Mouse (Mus musculus) B cell, adult 2 months (primary cell): ENCODE results near the gene Atl2.

ENCODE experiments used
- DNase-seq, 2 experiments: peaks; one replicate each; pipeline ENCODE4 v3.0.0; 2022

Atl2 gene

GRCm38 (mm10) chr17:79895911-79896423, at the start of gene Atl2:
TSS of gene Atl2 (minus strand) at chr17:79896123.
- DNase-seq: peak; percentile 96 to 97

DNA sequence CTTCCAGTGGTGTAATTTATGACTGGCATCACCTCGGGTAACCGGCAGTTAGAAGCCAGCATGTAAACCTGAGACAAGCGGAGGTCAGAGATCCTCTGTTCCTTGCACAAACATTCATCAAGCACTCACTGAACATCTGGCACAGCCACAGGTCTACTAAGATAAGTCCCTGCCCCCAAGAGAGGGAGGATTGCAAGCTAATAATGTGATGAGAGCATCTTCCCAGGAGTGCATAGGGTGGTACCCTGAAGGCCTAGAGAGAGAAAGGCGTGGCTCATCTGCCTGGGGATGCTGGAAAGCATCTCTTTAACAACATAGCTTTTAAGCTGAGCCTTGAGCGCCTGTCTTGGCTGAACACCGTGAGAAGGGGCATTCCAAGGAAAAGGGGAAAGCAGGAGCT, 48.9 kb upstream of the Atl2 start:
- DNase-seq: no peak

DNA sequence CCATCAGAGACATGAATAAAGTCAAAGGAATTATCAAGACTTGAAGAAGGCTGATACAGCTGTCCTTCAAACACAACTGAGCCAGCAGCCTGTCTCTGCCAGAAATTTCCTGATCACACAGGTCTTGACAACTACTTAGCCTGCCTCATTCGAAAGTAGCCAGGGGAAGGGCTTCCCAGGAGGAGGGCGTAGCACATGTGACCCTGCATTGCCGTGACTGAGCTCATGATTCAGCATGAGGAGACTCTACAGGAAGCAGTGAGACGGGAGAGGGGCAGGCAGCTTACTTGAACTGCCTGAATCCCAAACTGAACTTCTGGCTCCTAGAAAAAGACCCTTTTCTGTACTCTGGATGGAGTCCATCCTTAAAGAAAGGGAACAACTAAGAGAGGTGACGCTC, 46.5 kb upstream of the Atl2 start:
- no peak for DNase-seq

GRCm38 (mm10) chr17:79939133-79939532, 43.2 kb upstream of the Atl2 start:
- DNase-seq: no peak

GRCm38 (mm10) chr17:79937921-79938601, 42.1 kb upstream of the Atl2 start:
- no peak for DNase-seq

DNA sequence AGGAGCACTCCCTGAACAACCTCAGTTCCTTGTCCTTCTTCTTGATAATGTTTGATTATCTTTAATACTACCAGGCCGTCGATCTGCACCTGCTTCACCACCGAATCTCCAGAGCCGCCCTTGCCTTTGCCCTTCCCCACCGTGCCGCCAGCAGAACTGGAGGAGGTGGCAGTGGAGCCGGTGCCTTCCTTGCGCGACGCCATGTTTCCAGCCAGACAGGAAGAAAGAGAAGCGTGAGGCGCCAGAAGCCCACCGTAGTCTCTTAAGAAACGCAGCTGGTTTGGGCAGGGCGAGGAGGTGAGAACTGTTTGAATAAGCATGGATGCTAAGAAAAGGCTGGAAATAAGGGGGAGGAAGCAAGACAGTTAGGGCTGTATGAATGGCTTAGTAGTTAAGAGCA, 38.4 kb upstream of the Atl2 start:
- no peak for DNase-seq

DNA sequence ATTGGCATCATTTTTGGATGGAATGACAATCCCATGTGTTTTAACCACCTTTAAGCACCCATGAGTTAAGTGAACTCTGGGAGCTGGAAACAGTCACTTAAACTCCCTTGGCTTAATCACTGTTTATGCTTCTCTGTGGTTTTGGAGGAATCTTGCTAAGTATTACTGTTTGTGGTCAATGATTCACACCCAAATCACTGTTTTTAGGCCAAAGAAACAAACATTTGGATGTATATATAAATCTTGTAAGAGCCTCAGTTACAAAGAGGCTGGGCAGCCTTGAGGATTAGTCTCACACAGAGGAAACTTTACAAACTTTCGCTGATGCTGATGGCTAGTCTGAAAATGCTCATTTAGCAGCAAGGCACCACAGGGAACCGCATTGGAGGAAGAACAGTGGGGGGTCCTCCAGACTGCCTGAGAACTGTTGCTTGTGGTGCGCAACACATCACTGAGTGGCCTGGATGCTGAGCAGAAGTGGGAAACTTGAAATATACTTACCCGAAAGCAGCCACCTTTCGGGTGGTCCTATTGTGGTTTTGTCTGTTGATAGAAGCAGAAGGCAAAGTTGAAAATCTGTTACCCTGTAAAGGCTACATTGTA, 36.9 kb upstream of the Atl2 start:
- no peak for DNase-seq

GRCm38 (mm10) chr17:79927110-79927509, 31.2 kb upstream of the Atl2 start:
- no peak for DNase-seq

GRCm38 (mm10) chr17:79926486-79926885, 30.6 kb upstream of the Atl2 start:
- DNase-seq: no peak

GRCm38 (mm10) chr17:79925865-79926421, 30.0 kb upstream of the Atl2 start:
- DNase-seq: no peak

GRCm38 (mm10) chr17:79920355-79920754, 24.4 kb upstream of the Atl2 start:
- no peak for DNase-seq

- no peak for DNase-seq
Observed at GRCm38 (mm10) chr17:79919566-79920350, 23.8 kb upstream of the Atl2 start.

DNA sequence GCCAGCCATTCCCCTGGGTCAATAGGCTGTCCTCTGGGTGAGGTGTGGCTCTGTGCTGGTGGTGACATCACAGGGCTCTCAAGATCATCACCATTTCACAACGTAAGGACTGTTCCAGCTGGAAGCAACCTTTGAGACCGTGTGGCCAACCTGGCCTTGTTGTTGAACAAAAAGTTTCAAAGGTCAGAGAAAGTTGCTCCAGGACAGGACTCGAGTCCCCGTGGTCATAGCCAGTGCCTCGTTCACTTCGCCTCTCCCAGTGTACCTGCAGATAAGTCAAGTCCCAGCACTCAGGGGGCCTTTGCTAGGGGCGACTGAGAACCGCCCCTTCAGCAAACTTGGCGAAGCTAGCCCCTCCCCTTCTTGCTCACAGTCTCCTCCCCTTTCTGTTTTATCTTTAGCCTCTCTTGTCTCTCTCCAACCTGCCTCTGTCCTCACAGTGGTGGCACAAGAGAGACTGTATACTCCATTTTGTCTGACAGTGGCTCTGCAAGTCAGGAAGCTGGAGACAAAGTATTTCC, 22.6 kb upstream of the Atl2 start:
- no peak for DNase-seq

- peak in 1 of 2 experiments; percentile 14 for DNase-seq
Observed at GRCm38 (mm10) chr17:79916996-79917395, 21.1 kb upstream of the Atl2 start.

DNA sequence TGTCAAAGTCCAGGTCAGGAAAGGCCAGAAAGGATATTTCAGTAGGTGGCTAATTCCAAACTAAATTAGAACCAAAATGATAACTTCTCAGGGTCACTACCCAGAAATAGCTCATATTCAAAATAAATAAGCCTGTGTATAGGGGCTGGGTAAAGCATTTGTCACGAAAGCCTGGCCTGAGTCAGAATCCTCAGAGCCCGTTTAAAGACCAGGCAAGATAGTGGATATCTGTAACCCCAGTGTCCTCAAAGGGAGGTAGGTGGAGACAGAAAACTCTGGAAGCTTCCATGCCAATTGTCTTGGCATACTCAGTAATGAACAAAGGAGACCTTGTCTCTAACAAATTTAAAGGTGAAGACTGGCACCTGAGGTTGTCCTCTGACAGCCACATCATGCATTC, 16.3 kb upstream of the Atl2 start:
- DNase-seq: no peak

GRCm38 (mm10) chr17:79911718-79912117, 15.8 kb upstream of the Atl2 start:
- no peak for DNase-seq

DNA sequence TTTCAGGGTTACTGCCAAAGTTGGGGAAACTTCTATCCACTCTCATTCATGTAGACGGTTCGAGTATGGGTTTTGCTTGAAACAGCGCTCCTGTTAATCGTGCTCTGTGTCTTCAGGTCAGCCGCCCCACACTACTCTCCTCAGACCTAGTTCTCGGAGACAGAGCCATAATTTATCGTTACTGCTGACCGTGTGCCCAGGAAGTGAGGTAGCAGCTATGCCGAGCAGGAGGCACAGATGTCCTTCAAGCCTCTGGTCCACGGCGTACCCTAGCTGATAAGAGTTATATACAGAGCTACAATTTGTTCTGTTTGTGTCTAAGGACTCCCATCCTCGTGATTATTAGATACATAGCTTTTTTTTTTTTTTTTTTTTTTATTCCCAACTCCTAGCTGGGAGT, 13.6 kb upstream of the Atl2 start:
- DNase-seq: no peak

DNA sequence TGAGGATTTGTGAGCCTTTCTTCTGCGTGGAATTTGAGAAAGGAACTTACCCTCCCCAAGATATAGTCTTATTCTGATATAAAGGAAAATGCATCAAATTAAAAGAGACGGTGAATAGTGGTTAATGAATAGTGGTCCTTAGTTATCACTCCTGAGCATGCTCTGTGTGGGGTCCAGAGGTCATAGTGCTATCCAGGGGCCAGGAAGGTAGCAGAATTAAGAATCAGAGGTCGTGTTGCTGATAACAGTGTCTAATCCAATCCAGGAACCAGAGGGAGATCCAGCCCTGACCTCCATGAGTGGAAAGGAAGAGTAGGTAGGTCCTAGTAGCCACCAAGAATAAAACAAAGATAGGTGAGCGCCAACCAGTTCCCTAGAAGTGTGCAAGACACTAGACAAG, 11.8 kb upstream of the Atl2 start:
- no peak for DNase-seq

DNA sequence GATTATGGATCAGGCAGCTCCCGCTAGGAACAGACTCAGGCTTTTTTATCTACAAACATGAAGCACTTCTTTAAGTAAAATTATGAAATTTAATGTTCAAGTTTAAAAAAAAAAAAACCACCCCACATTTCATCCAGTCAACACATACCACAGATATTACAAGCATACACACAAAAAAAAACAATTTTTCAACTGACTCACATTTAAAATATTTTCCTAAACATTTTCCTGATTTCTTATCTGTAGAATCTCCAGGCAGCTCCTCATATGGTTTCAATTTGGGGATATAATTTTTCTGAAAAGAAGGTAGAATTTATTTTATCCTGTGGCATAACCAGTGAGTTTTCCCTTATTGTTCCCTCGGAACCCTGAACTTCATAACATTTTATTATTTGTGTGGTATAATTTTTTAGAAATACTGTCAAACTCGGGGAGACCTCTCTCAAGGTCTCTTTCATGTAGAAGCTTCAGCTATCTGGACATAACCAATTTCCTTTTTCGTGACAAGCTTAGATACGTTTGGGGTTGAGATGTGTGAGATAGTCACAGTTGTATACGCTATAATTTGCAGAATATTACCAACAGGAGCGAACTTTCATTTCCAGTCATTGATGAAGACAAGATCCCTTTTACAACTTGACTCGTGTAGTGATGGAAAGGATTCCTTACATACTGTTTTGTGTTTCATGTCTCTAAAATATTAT, 11.0 kb upstream of the Atl2 start:
- no peak for DNase-seq

- no peak for DNase-seq
Observed at GRCm38 (mm10) chr17:79904593-79904992, 8.7 kb upstream of the Atl2 start.

DNA sequence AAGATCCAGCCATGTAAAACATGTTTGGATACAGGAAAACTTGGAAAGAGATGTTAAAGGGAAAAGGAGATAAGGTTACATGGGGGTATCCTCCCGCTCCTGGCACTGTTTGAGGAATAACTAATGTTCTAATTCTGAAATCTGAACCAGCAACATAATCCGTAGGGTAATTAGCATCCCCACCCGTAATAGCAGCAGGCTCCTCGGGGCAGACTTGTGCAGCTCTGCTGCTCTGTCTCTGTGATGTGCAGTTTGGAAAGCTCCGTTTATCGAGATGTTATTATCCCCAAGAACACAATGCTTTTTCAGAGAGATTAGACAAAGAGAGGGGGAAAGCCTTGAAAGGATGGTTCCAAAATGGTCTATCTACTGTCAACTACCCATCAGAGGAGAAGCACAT, 5.3 kb upstream of the Atl2 start:
- no peak for DNase-seq

GRCm38 (mm10) chr17:79898156-79898746, 2.3 kb upstream of the Atl2 start:
- no peak for DNase-seq
